Mouse (Mus musculus) ovary, postnatal 10 days (tissue): Measurements from ENCODE around the gene Doc2g.

ENCODE experiments used
- DNase-seq: peaks from one replicate; pipeline ENCODE4 v3.0.0; 2022; ENCODE audit warnings: low spot score

The Doc2g gene

DNA sequence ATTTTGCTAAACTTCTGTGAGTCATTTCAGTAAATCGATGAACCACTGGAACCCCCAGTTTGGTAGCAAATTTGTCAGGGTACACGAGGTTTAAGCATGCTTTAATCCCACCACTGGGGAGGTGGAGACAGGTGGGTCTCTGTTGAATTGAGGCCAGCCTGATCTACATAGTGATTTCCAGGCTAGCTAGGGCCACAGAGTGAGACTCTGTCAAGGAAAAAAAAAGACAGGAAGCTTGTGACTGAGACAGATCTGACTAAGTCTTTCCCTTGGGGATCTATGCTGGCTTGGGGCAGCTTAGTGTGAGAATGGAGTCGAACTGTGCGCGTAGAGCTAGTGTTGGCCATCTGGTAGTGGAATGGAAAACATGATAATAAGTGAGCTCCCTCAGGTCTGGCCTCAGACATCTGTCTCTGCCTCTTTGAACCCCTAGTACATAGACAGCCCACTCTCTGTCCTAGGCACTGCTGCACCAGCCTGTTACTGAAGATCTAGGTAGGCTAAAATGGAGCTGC is 49.5 kb downstream of the Doc2g start:
- no peak for DNase-seq

DNA sequence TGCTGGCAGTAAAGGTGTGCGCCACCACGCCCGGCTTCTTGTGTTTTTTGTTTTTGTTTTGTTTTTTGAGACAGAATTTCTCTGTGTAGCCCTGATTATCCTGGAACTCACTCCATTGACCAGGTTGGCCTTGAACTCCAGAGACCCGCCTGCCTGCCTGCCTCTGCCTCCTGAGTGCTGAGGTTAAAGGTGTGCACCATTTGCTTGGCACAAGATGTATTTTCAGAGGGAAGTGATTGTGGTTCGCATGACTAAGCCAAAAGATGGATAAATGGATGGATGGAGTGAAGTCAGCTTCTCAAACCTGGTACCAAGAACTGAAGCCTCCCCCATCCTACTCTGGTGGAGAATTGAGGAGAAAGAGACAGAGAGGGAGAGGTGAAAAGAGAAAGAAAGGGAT is 51.5 kb downstream of the Doc2g start:
- no peak for DNase-seq

DNA sequence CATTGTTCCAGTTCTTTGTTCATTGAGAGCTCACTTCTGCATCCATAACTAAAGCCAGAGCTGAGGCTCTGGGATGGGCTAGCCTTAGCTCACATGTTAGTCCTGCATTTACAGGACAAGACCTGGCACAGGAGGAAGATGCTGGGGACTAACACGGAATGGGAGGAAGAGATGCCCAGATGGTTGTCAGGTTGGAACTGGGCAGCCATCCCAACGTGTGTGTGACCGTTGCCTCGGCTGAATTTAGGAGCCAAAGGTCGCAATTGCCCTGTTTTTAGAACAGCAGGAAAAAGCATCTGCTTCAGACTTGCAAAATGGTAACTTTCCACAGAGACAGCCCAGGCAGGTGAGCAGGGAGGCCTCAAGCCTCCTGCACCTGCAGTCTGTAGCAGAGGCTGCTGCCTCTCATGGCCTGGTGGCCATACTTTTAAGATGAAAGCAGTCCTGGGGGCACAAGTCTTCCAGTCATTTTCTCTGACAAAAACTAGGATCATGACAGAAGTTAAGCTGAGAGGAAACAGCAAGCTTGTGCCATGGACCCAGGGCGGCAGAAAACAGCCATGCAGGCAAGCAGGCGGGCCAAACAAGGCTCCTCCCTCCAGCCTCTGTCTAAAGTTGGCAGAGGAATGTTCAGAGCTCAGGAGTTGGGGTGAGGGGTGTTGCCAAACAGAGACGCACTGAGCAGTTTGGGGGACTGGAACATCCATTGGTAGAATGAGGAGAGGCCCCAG is 52.3 kb downstream of the Doc2g start:
- no peak for DNase-seq

DNA sequence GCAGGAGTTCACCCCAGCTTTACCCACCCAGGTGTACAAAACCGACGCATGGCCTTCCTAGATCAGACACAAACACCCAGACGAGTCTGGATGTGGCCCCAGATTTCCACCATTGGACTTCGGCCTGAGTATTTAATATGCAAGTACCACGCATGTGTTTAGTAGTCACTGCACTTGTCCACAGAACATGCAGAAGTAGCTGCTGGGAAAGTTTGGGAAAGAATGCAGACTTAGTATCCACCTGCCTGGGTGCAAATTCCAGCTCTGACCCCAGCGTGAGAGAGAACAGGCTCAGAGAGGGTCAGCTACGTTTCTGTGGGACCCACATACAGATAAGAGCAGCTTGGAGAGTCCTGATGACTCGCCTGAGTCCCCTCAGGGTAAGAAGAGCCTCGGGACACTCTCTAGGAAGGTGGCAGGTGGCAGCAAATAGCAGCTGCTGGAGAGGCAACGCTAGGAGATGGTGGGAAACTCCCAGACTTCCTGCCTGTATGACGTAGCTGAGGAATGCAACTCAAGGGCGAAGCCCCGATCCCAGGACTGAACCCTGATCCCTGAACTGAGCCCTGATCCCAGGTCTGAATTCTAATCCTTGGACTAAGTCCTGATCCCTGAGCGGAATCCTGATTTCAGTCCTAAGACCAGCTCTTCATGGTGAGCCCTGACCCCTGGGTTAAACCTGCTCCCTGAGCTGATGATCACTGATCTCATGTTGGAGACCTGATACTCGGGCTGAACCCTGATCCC is 53.0 kb downstream of the Doc2g start:
- no peak for DNase-seq
